Mouse (Mus musculus) left cerebral cortex, postnatal 36 days (tissue): Measurements from ENCODE around the gene Pik3r6. TPM values are rescaled to one million over a fixed set of nuclear protein-coding genes. Genes with fewer than 3 reads are reported as not detected.

ENCODE experiments used
- DNase-seq, 2 experiments: peaks; one replicate each; pipeline ENCODE4 v3.0.0; 2021 to 2022; ENCODE audit warnings: low spot score in 2 of 2, mixed read lengths in 1 of 2
- intact Hi-C: fragments of 180-260 bp; cut with DNase I; formaldehyde crosslinking; loops from one replicate; pipeline ENCODE4 v1.15.1; 2025
- total RNA-seq, 2 experiments: library from RNA; stranded (reverse); gene quantifications; 2 replicates each; pipeline ENCODE4 v1.2.3; 2021

Pik3r6 gene
- total RNA-seq, 2 experiments from 2014 or later: 2.9 to 3.8 TPM

DNA sequence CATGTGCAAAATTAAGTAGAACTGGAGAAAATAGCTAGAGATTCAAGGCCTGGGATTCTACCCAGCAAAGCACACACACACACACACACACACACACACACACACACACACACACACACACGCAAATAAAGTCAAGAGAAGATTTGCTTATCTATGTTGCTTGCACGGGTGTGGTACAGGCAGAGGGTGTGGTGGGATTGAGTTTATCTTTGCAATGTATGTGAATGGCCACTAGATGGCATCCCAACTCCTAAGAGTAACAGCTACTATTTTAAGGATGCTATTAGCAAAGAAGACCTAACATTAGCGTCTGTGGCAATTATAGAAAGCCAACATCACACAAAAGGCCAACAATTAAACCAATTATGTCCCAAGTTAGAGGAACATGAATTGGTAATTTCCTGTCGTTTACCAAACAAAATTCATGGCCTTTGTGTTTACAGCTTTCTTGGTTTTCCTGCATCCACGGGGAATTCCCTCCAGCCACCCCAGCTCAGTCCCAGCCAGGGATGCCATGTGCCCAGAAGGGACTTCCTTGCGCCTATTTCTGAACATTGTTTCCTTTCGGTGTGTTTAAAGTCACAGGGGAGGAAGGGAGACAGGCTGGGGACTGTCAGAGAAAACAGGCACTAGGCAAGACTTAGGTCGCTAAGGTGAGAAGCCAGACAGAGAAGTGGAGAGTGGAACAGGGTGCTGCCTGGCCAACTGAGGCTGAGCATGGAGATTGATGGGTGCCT lies 17.4 kb upstream of the Pik3r6 start:
- intact Hi-C loops: loop anchor here (5.0 to 10.0 kb wide), 3 partner anchors 52 to 319 kb away; partner anchors contain the start of gene Mfsd6l
- peak; percentile 17 to 18 for DNase-seq

DNA sequence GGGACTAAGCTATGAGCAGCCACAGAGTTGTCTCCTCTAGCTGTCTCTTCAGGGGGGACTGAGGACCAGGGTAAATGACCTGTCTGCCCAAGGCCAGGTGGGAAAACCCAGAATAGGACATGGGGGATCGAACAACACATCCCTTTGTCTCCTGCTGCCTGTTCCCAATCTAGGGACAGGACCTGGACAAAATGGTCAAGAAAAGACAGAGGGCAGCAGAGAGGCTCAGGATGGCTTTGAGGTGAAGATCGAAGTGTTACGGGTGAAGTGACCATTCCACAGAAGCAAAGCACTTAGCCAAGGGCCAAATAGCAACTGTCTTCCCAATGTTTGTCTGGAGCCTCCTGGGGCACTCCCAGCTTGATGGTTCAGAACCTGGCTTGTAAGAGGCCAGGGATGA lies 16.7 kb upstream of the Pik3r6 start:
- DNase-seq: no peak
- intact Hi-C loops: loop anchor here (5.0 to 10.0 kb wide), 3 partner anchors 51 to 319 kb away; partner anchors contain the start of gene Mfsd6l

DNA sequence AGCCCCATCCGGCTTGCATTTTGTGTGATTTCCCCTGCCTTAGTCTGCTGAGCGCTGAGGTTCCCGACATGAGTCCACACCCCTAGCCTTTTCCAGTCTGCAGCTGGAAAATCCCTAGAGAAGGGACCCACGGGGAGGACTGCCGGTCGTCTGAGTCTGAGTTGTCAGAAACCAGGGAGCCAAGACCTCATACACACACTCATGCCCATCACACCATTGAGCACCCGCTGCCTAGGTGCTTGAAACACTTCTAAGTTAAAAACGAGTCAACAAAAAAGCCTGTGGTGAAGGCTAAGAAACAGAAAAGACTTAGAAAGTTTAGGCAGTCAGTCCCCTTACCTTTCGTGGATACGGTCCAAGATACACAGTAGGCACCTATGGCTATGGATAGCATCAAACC lies 15.1 kb upstream of the Pik3r6 start:
- DNase-seq: no peak
- intact Hi-C loops: loop anchor here (5.0 to 10.0 kb wide), 3 partner anchors 50 to 317 kb away; partner anchors contain the start of gene Mfsd6l

DNA sequence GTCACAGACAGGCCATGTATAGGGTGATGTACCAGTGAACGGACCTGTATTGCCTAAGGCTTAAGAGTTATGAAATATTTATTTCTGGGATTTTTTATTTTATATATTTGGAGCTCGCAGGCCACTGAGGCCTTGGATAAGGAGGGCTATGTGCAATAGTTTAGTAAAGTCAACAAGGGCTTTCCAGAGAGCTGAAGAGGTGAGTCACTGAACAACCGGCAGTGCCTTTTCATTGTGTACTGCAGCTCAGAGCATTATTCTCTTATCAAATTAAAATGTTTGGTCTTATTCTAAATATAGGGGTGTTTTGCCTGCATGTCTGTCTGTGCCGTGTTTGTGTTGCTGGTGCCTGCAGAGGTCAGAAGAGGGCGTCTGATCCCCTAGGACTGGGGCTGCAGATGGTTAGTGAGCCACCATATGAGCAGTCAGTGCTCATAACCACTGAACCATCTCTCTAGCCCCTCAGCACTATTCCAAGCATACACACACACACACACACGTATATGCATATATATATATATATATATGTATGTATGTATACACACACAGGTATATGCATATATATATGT lies 14.5 kb upstream of the Pik3r6 start:
- intact Hi-C loops: loop anchor here (5.0 to 10.0 kb wide), 3 partner anchors 49 to 316 kb away; partner anchors contain the start of gene Mfsd6l

DNA sequence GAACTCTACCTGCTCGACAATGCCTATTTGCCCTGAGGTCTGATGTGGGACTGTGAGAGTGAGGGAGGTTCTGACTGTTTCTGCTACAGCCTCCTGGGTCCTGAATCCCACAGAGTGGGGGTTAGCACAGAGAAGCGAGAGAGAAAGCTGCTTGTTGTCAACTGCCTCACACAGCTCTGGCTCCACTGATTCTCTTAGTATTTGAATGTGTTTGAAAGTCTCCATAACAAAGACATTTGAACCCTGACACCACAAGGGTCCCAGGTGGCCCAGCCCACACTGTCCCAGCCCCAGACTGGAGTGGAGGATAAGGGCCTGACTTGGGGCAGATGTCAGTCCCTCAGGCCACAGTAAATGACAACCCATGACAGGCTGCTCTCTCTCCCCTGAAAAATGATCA lies 13.6 kb upstream of the Pik3r6 start:
- intact Hi-C loops: loop anchor here (5.0 to 10.0 kb wide), 3 partner anchors 48 to 316 kb away; partner anchors contain the start of gene Mfsd6l
- no peak for DNase-seq

More for the DNA sequence above, 14.5 kb upstream of the Pik3r6 start:
- no peak for DNase-seq

DNA sequence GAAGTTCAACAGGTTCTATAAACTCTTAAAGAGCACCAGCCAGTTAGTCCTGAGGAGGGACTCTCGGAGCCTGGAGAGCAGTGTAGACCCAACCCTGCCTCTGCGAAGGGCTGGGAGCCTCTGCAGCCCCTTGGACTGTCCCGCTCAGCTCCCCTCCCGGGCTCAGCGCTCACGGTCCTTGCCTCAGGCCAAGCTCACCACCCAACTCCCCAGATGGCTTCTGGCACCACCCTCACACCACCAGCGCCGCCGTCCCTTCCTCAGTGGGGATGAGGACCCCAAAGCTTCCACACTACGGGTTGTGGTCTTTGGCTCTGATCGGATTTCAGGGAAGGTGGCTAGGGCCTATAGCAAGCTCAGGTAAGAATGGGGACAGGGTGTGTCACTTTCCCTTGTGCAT lies 10.2 kb upstream of the Pik3r6 start:
- intact Hi-C loops: no loop called here
- no peak for DNase-seq

DNA sequence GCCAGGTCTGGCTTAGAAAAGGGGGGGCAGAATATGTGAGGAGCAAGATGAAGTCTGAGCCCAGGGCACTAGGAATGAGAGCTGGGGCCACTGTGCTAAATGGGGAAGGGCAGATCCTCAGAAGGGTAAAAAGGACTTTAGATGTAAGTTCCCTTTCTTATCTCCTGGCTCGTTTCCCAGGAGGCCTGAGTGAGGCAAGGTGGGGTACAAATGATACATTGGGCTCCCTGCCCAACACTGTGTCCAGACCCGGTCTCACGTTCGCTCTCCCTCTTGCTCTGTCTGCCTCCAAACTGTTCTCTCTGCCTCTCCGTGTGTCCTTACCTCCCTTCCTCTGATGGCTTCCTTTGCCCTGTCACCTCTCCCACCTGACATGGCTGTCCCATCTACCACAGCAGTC lies 9.1 kb upstream of the Pik3r6 start:
- DNase-seq: no peak
- intact Hi-C loops: no loop called here

DNA sequence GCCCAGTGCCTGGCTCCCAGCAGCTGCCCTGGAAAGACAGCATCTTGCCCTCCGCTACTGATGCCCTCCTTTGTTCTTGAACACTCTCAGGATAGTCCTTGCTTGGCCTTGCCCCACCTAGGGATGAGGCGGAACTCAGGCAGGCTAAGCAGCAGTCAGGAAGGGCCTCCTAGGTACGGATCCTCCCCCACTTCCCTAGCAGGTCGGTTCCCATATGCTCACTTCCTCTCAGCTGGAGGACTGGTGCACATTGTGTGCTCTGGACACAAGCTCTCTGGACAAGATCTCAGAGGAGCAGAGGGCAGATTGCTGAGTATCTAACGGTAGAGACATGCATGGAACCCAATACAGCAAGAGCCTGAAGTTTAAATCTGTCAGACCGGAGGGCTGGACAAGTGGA lies 5.7 kb upstream of the Pik3r6 start:
- DNase-seq: no peak
- intact Hi-C loops: no loop called here

DNA sequence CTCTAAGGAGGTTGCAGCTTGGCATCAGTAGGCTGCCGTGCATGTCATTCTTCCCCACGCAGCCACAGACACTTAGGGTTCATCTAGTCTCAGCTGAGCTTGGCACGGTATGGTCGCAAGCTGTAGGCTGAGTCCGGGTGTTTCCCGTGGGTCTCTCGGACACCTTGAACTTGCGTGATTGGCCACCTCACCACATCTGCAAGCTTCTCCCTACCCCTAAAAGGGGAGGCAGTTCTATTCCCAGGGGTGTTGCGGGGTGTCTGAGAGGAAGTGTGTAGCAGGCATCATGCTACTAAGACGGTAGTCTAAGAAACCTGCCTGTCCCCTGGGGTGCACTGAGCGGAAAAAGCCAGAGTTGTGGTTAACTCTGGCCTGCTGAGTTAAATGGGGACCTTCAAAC lies 4.3 kb upstream of the Pik3r6 start:
- no peak for DNase-seq
- intact Hi-C loops: no loop called here

DNA sequence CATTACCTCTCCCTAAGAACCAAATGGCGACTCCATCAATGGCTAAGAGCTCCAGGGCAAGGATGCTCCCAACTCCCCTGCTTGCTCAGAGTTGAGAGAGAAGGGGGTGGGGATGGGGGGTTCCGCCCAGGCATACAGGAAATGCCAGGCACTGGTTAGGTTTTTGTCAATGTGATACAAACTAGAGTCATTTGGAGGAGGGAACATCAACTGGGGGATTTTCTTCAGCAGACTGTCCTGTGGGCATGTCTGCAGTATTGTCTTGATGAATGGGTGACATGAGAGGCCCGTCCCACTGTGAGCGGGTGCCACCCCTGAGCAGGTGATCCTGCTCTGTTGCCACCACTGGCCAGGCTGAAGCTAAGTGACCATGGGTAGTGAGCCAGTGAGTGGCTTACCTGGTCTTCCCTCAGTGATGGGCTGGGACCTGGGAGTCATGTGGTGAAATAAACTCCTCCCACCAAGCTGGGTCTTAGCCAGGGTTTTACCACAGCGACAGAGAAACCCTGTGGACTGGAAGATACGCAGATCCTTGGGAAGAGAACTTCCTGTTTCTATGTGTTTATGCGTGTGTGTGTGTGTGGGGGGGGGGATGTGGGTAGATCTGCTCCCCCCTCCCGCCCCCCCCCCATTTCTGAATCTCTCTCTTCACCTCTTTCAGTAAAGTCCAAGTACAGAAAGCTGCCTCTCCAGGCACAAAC lies 3.7 kb upstream of the Pik3r6 start:
- intact Hi-C loops: no loop called here
- no peak for DNase-seq

DNA sequence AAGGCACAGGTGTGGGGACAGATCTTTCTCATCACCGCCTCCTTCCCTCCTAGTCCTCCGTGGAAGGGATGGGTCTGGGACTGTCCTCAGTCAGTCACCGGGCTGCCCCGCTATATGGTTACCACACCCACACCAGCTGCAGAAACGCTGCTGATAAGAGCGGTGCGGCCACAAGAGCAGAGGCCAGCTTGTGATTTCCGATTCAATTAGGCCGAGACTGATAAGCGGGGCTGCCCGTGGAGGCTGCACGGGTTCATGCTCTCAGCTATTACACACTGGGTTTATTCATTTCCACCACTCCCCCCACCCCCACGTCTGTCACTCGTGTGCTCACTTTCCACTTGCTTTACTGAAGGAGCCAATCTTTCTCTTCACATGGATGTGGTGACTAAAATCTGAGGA lies 1.9 kb upstream of the Pik3r6 start:
- intact Hi-C loops: no loop called here
- no peak for DNase-seq

DNA sequence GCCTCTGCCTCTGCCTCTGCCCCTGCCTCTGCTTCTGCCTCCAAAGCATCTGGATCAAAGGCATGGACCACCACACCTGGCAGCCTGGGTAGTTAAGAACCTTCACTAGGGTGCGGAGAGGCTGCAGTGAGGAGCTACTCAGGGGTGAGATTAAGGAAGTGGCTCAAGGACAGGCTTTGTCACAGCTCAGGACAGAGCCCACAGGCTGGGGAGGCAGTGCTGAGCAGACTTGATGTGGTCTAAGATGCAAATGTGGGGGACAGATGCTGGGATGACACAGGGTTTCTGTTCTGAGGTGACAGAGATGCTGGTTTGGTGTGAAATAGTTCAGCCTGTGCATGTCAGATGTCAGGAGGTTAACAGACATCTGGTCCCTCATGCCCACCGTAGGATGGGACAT lies 411 bp upstream of the Pik3r6 start:
- DNase-seq: no peak
- intact Hi-C loops: no loop called here

DNA sequence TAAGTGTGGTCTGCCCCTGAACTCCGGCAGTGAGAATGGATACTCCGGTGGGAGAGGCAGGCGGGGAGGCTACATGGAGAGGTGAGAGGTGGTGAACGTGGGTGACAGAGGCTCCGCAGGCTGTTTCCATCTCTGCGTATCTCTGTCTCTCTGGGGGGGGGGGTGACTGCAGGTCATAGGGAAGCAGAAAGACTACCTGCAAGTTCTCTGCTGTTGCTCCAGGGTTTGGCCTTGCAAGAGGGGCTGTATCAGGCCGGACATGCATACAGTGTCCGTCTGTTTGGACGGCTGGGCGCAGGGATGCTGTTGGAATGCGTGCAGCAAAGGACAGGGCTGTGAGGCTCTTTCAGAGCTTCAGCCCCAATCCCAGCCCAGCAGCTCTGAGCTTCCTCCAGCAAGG lies 2.1 kb downstream of the Pik3r6 start:
- no peak for DNase-seq
- intact Hi-C loops: no loop called here

DNA sequence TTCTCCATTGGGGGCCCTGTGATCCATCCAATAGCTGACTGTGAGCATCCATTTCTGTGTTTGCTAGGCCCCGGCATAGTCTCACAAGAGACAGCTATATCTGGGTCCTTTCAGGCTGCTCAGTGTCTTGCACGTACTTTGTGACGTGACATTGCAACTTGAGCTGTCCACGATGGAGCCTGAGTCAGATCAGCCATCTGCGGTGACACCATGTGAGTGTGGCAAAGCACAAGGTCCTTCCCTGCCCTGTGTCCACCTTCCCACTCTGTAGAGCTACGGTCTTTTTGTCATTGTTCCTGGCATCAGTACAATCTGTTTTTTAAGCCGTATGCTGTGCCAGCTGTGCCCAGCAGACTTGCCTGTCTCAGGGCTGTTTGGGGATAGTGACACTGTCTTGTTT lies 4.4 kb downstream of the Pik3r6 start:
- intact Hi-C loops: no loop called here
- DNase-seq: no peak

DNA sequence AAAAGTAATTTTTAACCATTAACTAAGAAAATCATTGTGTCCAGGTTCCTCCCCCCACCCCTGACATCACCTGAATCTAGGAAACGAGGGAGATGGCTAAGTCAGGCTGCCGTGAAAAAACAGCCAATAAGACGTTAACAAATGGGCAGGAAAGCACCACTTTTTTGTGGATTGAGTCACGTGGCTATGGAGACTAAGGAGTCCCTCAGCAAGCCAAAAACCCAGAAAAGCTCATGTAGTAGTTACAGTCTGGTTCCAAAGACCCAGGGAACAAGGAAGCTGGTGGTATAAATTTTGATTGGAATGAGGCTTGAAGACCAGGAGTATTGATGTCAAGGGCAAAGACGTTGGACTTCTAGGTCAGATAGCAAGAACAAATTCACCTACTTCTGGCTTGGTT lies 5.8 kb downstream of the Pik3r6 start:
- no peak for DNase-seq
- intact Hi-C loops: no loop called here

DNA sequence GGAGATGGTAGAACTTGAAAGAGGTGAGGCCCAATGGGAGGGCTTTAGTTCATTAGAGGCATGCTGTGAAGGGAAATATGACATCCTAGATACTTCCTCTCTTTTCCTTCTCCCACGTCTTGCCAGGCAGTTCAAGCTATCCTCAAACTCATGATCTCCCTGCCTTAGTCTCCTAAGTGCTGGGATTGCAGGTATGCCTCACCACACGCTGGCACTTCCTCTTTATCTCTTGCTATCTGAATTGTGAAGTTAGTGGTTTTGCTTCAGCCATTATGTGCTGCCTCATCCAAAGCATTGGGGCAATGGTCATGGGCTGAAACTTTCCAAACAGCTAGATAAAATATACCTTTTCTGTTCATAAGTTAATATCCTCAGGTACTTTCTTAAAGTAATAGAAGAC lies 6.4 kb downstream of the Pik3r6 start:
- intact Hi-C loops: no loop called here
- DNase-seq: no peak

DNA sequence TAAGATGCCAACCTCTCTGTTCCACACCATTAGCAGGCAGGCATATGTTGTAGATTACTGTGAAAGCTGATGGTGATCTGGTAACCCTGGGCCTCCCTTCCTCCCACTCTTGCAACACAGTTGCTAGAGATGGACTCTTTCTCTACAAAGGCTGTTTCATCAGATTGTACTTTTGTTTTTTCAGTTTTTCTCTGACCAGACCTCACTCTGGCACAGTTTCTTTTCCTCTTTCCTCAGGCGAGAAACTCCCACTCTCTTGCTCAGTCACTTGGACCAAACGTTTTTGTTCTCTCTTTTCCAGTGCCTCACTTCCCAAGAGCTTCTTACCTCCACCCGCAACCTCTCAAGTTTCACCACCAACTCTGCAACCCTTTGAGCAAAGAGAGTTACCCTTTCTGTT lies 11.2 kb downstream of the Pik3r6 start:
- no peak for DNase-seq
- intact Hi-C loops: no loop called here

DNA sequence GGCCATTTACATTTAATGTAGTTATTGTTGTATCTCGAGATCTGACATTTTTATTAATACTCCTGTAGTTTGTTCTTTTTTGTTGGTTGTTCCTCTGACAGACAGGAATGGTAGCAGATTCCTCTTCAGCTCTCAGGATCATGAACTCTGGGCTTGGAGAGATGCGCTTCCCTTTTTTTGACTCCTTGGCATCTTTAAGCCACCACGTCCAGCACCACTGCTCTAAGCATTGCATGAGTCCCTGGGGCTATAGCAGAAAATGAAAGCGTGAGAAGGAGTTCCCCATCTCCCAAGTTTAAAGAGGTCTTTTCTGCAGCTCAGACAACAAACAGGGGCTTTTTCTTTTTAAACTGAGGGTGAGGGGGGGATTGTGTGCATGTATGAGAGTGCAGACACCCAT lies 16.5 kb downstream of the Pik3r6 start:
- no peak for DNase-seq
- intact Hi-C loops: no loop called here

DNA sequence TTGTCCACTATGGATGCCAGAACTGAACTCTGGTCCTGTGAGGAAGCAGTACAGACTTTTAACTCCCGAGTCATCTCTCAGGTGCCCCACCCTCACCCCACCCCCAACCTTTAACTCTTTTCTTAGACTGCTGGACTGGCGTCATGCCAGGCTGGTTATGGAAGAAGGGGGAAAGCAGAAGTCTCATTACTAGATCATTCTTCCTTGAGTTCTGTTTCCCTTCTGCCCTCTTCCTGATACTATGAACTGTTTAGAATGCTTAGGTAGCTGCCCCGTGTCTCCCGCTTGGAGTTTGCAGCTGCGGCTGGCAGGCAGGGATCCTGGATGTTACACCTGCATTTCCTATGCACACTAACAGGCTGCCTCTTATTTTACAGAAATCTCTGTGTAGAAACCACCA lies 17.0 kb downstream of the Pik3r6 start:
- no peak for DNase-seq
- intact Hi-C loops: no loop called here

DNA sequence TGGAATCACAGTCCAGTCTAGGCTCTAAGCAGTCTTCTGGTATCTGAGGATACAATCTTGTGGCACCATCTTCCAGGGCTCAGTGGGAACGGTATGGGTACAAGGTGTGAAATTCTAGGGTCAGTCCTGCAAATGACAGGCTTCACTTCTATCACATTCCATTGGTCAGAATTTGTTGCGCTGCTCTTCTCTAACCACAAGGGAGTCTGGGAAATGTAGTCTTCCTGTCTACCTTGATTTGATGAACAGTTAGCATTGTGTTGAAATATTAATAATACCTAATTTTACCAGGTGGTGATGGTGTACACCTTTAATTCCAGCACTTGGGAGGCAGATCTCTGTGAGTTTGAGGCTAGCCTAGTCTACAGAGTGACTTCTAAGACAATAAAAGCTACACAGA lies 17.6 kb downstream of the Pik3r6 start:
- intact Hi-C loops: no loop called here
- DNase-seq: no peak

DNA sequence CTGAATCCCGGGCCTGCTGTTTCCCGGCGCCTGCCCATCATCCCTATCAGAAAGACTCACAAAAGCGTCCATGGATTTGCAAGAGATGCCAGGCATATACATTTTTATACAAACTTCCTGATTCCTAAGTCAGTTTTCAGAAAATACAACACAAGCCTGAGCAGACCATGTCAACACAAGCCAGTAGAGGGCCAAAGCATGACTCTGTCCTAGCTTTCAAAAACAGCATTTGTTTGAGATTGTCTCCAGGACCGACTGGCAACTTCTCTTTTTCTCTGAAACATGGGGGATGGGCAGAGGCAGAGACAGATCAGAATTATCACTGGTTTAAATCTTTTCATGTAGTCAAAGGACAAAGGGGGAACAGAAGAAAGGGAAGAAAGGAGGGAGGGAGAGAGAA lies 18.5 kb downstream of the Pik3r6 start:
- DNase-seq: no peak
- intact Hi-C loops: no loop called here
